Mouse (Mus musculus): ENCODE measurements around the gene Klc1. TPM values are rescaled to one million over a fixed set of nuclear protein-coding genes. Genes with fewer than 3 reads are reported as not detected.

The Klc1 gene
- polyA plus RNA-seq, 1 experiment: 252 TPM

- H3K79me2 ChIP-seq (ENCODE audit: control insufficient read depth, insufficient read depth): no peaks in the 10 kb centered on the region
- TF ChIP-seq POLR2A (IDR thresholded peaks at IDR 0.05; ENCODE audit: insufficient read length, low read depth): peak; percentile 27
- TF ChIP-seq REST (IDR thresholded peaks at IDR 0.05; ENCODE audit: insufficient read depth, insufficient read length): no peak
- peak; percentile 73 to 96 (median 92) for TF ChIP-seq MYOD1 (IDR thresholded peaks at IDR 0.05; ENCODE audit: control insufficient read depth in 1 of 3, insufficient read length in 2 of 3, low read depth in 2 of 3)
- TF ChIP-seq TCF3 (IDR thresholded peaks at IDR 0.05; ENCODE audit: insufficient read length, low read depth): peak; percentile 91
- TF ChIP-seq CEBPB (IDR thresholded peaks at IDR 0.05; ENCODE audit: insufficient read depth, poor library complexity, severe bottlenecking): peak; percentile 97
- TF ChIP-seq SRF (IDR thresholded peaks at IDR 0.05; ENCODE audit: control insufficient read depth, insufficient read length, low read depth): peak; percentile 31
- TF ChIP-seq POLR2AphosphoS2 (IDR thresholded peaks at IDR 0.05; ENCODE audit: insufficient read length, low read depth): no peak
- peak; percentile 83 to 96 (median 88) for TF ChIP-seq MYOG (IDR thresholded peaks at IDR 0.05; ENCODE audit: control insufficient read depth in 1 of 3, insufficient read depth in 1 of 3, insufficient read length in 2 of 3, low read depth in 2 of 3)
- TF ChIP-seq TCF12 (IDR thresholded peaks at IDR 0.05; ENCODE audit: insufficient read depth, poor library complexity, severe bottlenecking): peak; percentile 96
- no peak for TF ChIP-seq MAX (IDR thresholded peaks at IDR 0.05; ENCODE audit: low read depth)
- no peak for TF ChIP-seq USF1 (IDR thresholded peaks at IDR 0.05; ENCODE audit: low read depth)
- TF ChIP-seq E2F4 (IDR thresholded peaks at IDR 0.05; ENCODE audit: insufficient read depth): no peak
- no peaks in the 10 kb centered on the region for H3K36me3 ChIP-seq (ENCODE audit: control insufficient read depth, insufficient read depth)
- peak overlapping the region; percentile 72 for H3K4me2 ChIP-seq (ENCODE audit: low read depth)
- H3K27me3 ChIP-seq (ENCODE audit: control insufficient read depth, insufficient read depth, insufficient read length): no peaks in the 10 kb centered on the region
- H3ac ChIP-seq (ENCODE audit: control insufficient read depth, insufficient read length): no peak overlapping the region
- no peak overlapping the region for H3K4me3 ChIP-seq
Observed at GRCm38 (mm10) chr12:111853011-111853436, 94.4 kb downstream of the Klc1 start.

GRCm38 (mm10) chr12:111853546-111853945, 94.9 kb downstream of the Klc1 start:
- Histone ChIP-seq H3ac (ENCODE audit: control insufficient read depth, insufficient read length) (no peak overlapping the region), H3K4me3 (no peak overlapping the region), H3K27me3 (ENCODE audit: control insufficient read depth, insufficient read depth, insufficient read length) (no peaks in the 10 kb centered on the region), H3K36me3 (ENCODE audit: control insufficient read depth, insufficient read depth) (no peaks in the 10 kb centered on the region), H3K79me2 (ENCODE audit: control insufficient read depth, insufficient read depth) (no peaks in the 10 kb centered on the region), H3K4me2 (ENCODE audit: low read depth) (peak overlapping the region; percentile 72)
- TF ChIP-seq MYOG (IDR thresholded peaks at IDR 0.05; ENCODE audit: control insufficient read depth in 1 of 3, insufficient read depth in 1 of 3, insufficient read length in 2 of 3, low read depth in 2 of 3) (no peak), SRF (IDR thresholded peaks at IDR 0.05; ENCODE audit: control insufficient read depth, insufficient read length, low read depth) (no peak), POLR2AphosphoS2 (IDR thresholded peaks at IDR 0.05; ENCODE audit: insufficient read length, low read depth) (peak; percentile 9), MYOD1 (IDR thresholded peaks at IDR 0.05; ENCODE audit: control insufficient read depth in 1 of 3, insufficient read length in 2 of 3, low read depth in 2 of 3) (peak in 1 of 3 experiments; percentile 17), USF1 (IDR thresholded peaks at IDR 0.05; ENCODE audit: low read depth) (no peak), E2F4 (IDR thresholded peaks at IDR 0.05; ENCODE audit: insufficient read depth) (no peak)

GRCm38 (mm10) chr12:111855448-111855847, 96.8 kb downstream of the Klc1 start:
- Histone ChIP-seq H3K27me3 (ENCODE audit: control insufficient read depth, insufficient read depth, insufficient read length) (no peaks in the 10 kb centered on the region), H3K79me2 (ENCODE audit: control insufficient read depth, insufficient read depth) (no peaks in the 10 kb centered on the region), H3K4me3 (no peak overlapping the region), H3K36me3 (ENCODE audit: control insufficient read depth, insufficient read depth) (no peaks in the 10 kb centered on the region), H3ac (ENCODE audit: control insufficient read depth, insufficient read length) (no peak overlapping the region), H3K4me2 (ENCODE audit: low read depth) (no peak overlapping the region)
- TF ChIP-seq MAX (IDR thresholded peaks at IDR 0.05; ENCODE audit: low read depth) (no peak), MYOD1 (IDR thresholded peaks at IDR 0.05; ENCODE audit: control insufficient read depth in 1 of 3, insufficient read length in 2 of 3, low read depth in 2 of 3) (no peak), SRF (IDR thresholded peaks at IDR 0.05; ENCODE audit: control insufficient read depth, insufficient read length, low read depth) (no peak)

Other genes with a start within 250 kb of the Klc1 start
- gene Eif5, start 220.8 kb upstream of the Klc1 start, polyA plus RNA-seq (2012; fragmentation: generic; extraction: Trizol): 57.6 TPM
- gene Mark3, start 184.3 kb upstream of the Klc1 start, polyA plus RNA-seq (2012; fragmentation: generic; extraction: Trizol): 42.1 TPM
- gene Ckb, start 86.5 kb upstream of the Klc1 start, polyA plus RNA-seq (2012; fragmentation: generic; extraction: Trizol): 670 TPM
- 17.7 TPM for gene Trmt61a, start 80.7 kb upstream of the Klc1 start, polyA plus RNA-seq (2012; fragmentation: generic; extraction: Trizol)
- 20.3 TPM for gene Bag5, start 45.6 kb upstream of the Klc1 start, polyA plus RNA-seq (2012; fragmentation: generic; extraction: Trizol)
- gene Apopt1, start 45.6 kb upstream of the Klc1 start, polyA plus RNA-seq (2012; fragmentation: generic; extraction: Trizol): 54.6 TPM
- 4.9 TPM for gene Xrcc3, start 55.0 kb downstream of the Klc1 start, polyA plus RNA-seq (2012; fragmentation: generic; extraction: Trizol)
- 77.7 TPM for gene Zfyve21, start 55.3 kb downstream of the Klc1 start, polyA plus RNA-seq (2012; fragmentation: generic; extraction: Trizol)
- gene Ppp1r13b, start 149.3 kb downstream of the Klc1 start, polyA plus RNA-seq (2012; fragmentation: generic; extraction: Trizol): 7.4 TPM
- gene Atp5mpl, start 208.1 kb downstream of the Klc1 start, polyA plus RNA-seq (2012; fragmentation: generic; extraction: Trizol): 645 TPM
- gene Tdrd9, start 212.7 kb downstream of the Klc1 start, polyA plus RNA-seq (2012; fragmentation: generic; extraction: Trizol): 1.7 TPM
- not detected for gene Rd3l, start 222.5 kb downstream of the Klc1 start, polyA plus RNA-seq (2012; fragmentation: generic; extraction: Trizol)

Measured in myocyte (in vitro differentiated cells).